Mouse (Mus musculus) megakaryocyte, embryonic 14.5 days (primary cell): ENCODE results near the gene Leprot.

Experiments used
- FLI1 ChIP-seq: IDR thresholded peaks from 2 replicates; pipeline ENCODE4 v1.6.1; 2012; ENCODE audit warnings: low read length, inconsistent platforms, mixed read lengths
- GATA1 ChIP-seq: IDR thresholded peaks from 3 replicates; pipeline ENCODE4 v1.6.1; 2012; ENCODE audit warnings: mixed read lengths, low read length, inconsistent platforms, borderline replicate concordance

DNA sequence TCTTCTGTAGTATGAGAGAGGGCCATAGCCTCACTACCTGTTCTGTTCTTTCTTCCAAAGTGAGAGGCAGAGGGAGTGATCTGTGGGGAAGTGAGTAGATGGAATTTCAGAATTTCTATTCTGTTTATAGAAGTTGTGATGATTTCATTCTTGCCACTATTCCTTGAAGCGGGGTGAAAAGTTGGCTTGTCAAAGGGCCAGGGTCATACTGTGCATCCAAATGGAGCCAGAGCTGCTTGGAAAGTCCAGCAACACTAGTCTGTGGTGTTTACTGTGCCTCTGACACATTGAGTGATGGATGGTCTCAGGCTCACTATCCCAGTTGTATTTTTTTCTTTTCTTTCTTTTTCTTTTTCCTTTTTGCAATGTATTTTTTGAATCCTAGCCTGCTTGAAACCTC, 51.9 kb downstream of the Leprot start:
- no peak for TF ChIP-seq GATA1
- no peak for TF ChIP-seq FLI1
